Mouse (Mus musculus): Measurements from ENCODE around the gene Trpc6.
A peak's percentile ranks its signal among the peaks of the same experiment; 100 is the strongest.

DNA sequence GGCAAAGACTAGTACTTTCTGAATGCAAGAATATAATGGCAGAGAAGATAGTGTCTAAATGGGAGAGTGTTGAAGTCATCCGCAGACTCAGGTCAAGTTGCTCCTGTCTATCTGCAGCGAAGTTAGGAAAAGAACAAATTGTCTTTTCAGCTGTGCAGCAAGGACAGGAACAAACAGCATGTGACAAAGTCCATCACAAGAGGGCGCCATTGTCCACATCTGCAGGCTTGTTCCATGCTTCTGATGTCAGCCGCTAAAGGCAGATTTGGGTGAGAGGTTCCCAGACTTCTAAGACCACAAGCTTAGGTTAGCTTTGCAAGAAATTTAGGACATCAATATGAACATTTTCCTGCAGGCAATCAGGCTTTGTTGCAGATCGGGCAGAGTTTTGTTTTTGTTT lies 156.7 kb downstream of the Trpc6 start:
- TF ChIP-seq CTCF (IDR thresholded peaks at IDR 0.05; ENCODE audit: control insufficient read depth, insufficient read depth, low read length) (peak; percentile 41), POLR2A (IDR thresholded peaks at IDR 0.05; ENCODE audit: borderline replicate concordance, control insufficient read depth, low read depth, low read length) (no peak)

All from bone marrow, adult 2 months (tissue).